12 mouse cellular contexts compared by ENCODE assay signal in genomic region chr6:127932697-127933096, GRCm38 (mm10). TPM values are rescaled to one million over a fixed set of nuclear protein-coding genes. Genes with fewer than 3 reads are reported as not detected.
DNase-seq lines count a peak whose midpoint lies in the region; ATAC-seq and TF ChIP-seq lines count a peak whose summit lies in the region.
"Had no signal": no experiment of that assay in that cellular context is flagged by ENCODE, and none has a peak within 500 bp of the region (broad histone marks: within the 10 kb centered on the region; RNA-seq: fewer than 3 reads in every experiment).

No protein-coding gene starts in this region.

- H3K9me3 ChIP-seq in hindbrain, embryonic 10.5 days, result no peaks in the 10 kb centered on the region
- no peaks in the 10 kb centered on the region for H3K9me3 ChIP-seq in hindbrain, embryonic 13.5 days
- no peaks in the 10 kb centered on the region for H3K9me3 ChIP-seq in kidney, embryonic 15.5 days (replicated peaks)
- H3K9me3 ChIP-seq: embryonic facial prominence, embryonic 13.5 days had no signal

- no peak overlapping the region for H3K4me3 ChIP-seq in hindbrain, embryonic 10.5 days
- no peak overlapping the region for H3K4me3 ChIP-seq in hindbrain, embryonic 13.5 days
- no peak overlapping the region for H3K4me3 ChIP-seq in gastrocnemius, adult 2 months
- no peak overlapping the region for H3K4me3 ChIP-seq in kidney, embryonic 15.5 days (replicated peaks)
- no peak overlapping the region for H3K4me3 ChIP-seq in myocyte
- H3K4me3 ChIP-seq: embryonic facial prominence, embryonic 13.5 days; megakaryocyte, embryonic 14.5 days had no signal

- peaks cover 3% of the 10 kb centered on the region; the same call in 1 of the 2 replicates for H3K36me3 ChIP-seq in hindbrain, embryonic 10.5 days
- 0 out of 2 replicates have a peak, but pooled peaks cover 3% of the 10 kb centered on the region for H3K36me3 ChIP-seq in hindbrain, embryonic 13.5 days
- no peaks in the 10 kb centered on the region for H3K36me3 ChIP-seq in kidney, embryonic 15.5 days
- H3K36me3 ChIP-seq in myocyte (ENCODE audit: control insufficient read depth, insufficient read depth), result no peaks in the 10 kb centered on the region

- ATAC-seq in hindbrain, embryonic 13.5 days (ENCODE audit: low FRiP score), result no peak
- peak; percentile 65; the same call in 1 of the 2 replicates for ATAC-seq in kidney, embryonic 15.5 days (replicated peaks; ENCODE audit: low FRiP score)
- ATAC-seq in monocyte, adult 5-6 weeks (replicated peaks; ENCODE audit: insufficient number of reproducible peaks, low FRiP score, low TSS enrichment, poor library complexity, severe bottlenecking), result no peak

- TF ChIP-seq POLR2A in myocyte (IDR thresholded peaks at IDR 0.05; ENCODE audit: insufficient read length, low read depth), result no peak

- intact Hi-C loops in gastrocnemius, adult 2 months (cut with DNase I), result no loop called here

- H3K4me1 ChIP-seq in hindbrain, embryonic 10.5 days (replicated peaks), result peaks cover 20% of the 10 kb centered on the region
- peaks cover 22% of the 10 kb centered on the region; the same call in 1 of the 2 replicates for H3K4me1 ChIP-seq in hindbrain, embryonic 13.5 days (replicated peaks)
- peaks cover 19% of the 10 kb centered on the region for H3K4me1 ChIP-seq in kidney, embryonic 15.5 days
- H3K4me1 ChIP-seq: megakaryocyte, embryonic 14.5 days had no signal

- TF ChIP-seq CTCF in gastrocnemius, adult 2 months (IDR thresholded peaks at IDR 0.05), result no peak

- no peaks in the 10 kb centered on the region for H3K27me3 ChIP-seq in hindbrain, embryonic 10.5 days (ENCODE audit: insufficient read depth, poor library complexity, severe bottlenecking)
- H3K27me3 ChIP-seq in hindbrain, embryonic 13.5 days, result no peaks in the 10 kb centered on the region
- no peaks in the 10 kb centered on the region for H3K27me3 ChIP-seq in kidney, embryonic 15.5 days
- peaks cover 6% of the 10 kb centered on the region for H3K27me3 ChIP-seq in myocyte (ENCODE audit: control insufficient read depth, insufficient read depth, insufficient read length)
- H3K27me3 ChIP-seq: embryonic facial prominence, embryonic 13.5 days had no signal

- no peak overlapping the region for H3K27ac ChIP-seq in hindbrain, embryonic 10.5 days
- H3K27ac ChIP-seq in hindbrain, embryonic 13.5 days, result no peak overlapping the region
- H3K27ac ChIP-seq in gastrocnemius, adult 2 months, result peak overlapping the region; percentile 56
- peak overlapping the region; percentile 37 for H3K27ac ChIP-seq in kidney, embryonic 15.5 days
- H3K27ac ChIP-seq: embryonic facial prominence, embryonic 13.5 days had no signal

- H3K79me2 ChIP-seq in myocyte (ENCODE audit: control insufficient read depth, insufficient read depth), result no peaks in the 10 kb centered on the region

- DNase-seq in hindbrain, embryonic 10.5 days (ENCODE audit: low spot score), result peak; percentile 35
- DNase-seq in gastrocnemius, adult 2 months, result peak; percentile 43
- DNase-seq in urinary bladder, postnatal 10 days (ENCODE audit: low spot score), result no peak
- no peak for DNase-seq in thymus, postnatal 0 days (ENCODE audit: low spot score)
- DNase-seq: right cerebral cortex, postnatal 4 days had no signal

- no peak overlapping the region for H3ac ChIP-seq in myocyte (ENCODE audit: control insufficient read depth, insufficient read length)

- WGBS in hindbrain, embryonic 10.5 days, result 63% methylated on average over 5 of the region's 5 CpGs
- WGBS in hindbrain, embryonic 13.5 days, result 61% methylated on average over 5 of the region's 5 CpGs
- 27% methylated on average over 5 of the region's 5 CpGs for WGBS in kidney, embryonic 15.5 days

- no peak overlapping the region for H3K4me2 ChIP-seq in hindbrain, embryonic 13.5 days
- H3K4me2 ChIP-seq in kidney, embryonic 15.5 days, result no peak overlapping the region
- H3K4me2 ChIP-seq in myocyte (ENCODE audit: low read depth), result no peak overlapping the region
- H3K4me2 ChIP-seq: embryonic facial prominence, embryonic 13.5 days had no signal

- H3K9ac ChIP-seq in hindbrain, embryonic 13.5 days, result no peak overlapping the region
- H3K9ac ChIP-seq in kidney, embryonic 15.5 days, result no peak overlapping the region
- H3K9ac ChIP-seq: embryonic facial prominence, embryonic 13.5 days had no signal

TF ChIP-seq in myocyte, 11 proteins besides CTCF, POLR2A, EP300 and RAD21:
- TF ChIP-seq SRF (IDR thresholded peaks at IDR 0.05; ENCODE audit: control insufficient read depth, insufficient read length, low read depth) (no peak), MYOD1 (IDR thresholded peaks at IDR 0.05; ENCODE audit: control insufficient read depth in 1 of 3, insufficient read length in 2 of 3, low read depth in 2 of 3) (peak in 2 of 3 experiments; percentile 24 to 62), MYOG (IDR thresholded peaks at IDR 0.05; ENCODE audit: control insufficient read depth in 1 of 3, insufficient read depth in 1 of 3, insufficient read length in 2 of 3, low read depth in 2 of 3) (peak in 1 of 3 experiments; percentile 55)

RNA-seq across cellular contexts. Expression of gene Tspan11, which starts 45.3 kb away (rescaled TPM):
- polyA plus RNA-seq in hindbrain, embryonic 10.5 days (2016; fragmentation: Nextera tagmentation; extraction: Ambion mirVana), result 6.8 and 15.4 TPM in 2 replicates
- 8.6 and 8.7 TPM in 2 replicates for polyA plus RNA-seq in hindbrain, embryonic 13.5 days (2015; fragmentation: Nextera tagmentation; extraction: Ambion mirVana)
- 1 to 10 TPM in 1 of 2 experiments, under 1 TPM in 1; 0.74 to 1.0 TPM for total RNA-seq in gastrocnemius, adult 2 months (2021)
- polyA plus RNA-seq in kidney, embryonic 15.5 days (2015; fragmentation: Nextera tagmentation; extraction: Ambion mirVana), result 7.5 and 7.6 TPM in 2 replicates
- 1.6 TPM for polyA plus RNA-seq in myocyte (2012; fragmentation: generic; extraction: Trizol)
- total RNA-seq in monocyte, adult 5-6 weeks (2017), result not detected in 3 replicates
- 0.62 and 1.3 TPM in 2 replicates for polyA plus RNA-seq in thymus, postnatal 0 days (2015; fragmentation: Nextera tagmentation; extraction: Ambion mirVana)
- total RNA-seq: hematopoietic stem cell, adult 5-6 weeks had no signal

Comparison
In these comparisons a context has a peak if more than half of its experiments do, and no peak if none do; other contexts are left out.
1. DNase-seq: peak in hindbrain, embryonic 10.5 days (single experiment) and gastrocnemius, adult 2 months (single experiment); none in urinary bladder, postnatal 10 days (single experiment) and thymus, postnatal 0 days (single experiment).
2. H3K27ac ChIP-seq: peak in gastrocnemius, adult 2 months (single experiment) and kidney, embryonic 15.5 days (single experiment); none in hindbrain, embryonic 10.5 days (single experiment) and hindbrain, embryonic 13.5 days (single experiment).